Mouse (Mus musculus) retina, postnatal 7 days (tissue): ENCODE results near the gene Oxld1.
A peak's percentile ranks its signal among the peaks of the same experiment; 100 is the strongest.

Source experiments
- DNase-seq: peaks from one replicate; pipeline ENCODE4 v3.0.0-alpha.2; 2012; ENCODE audit warnings: low read depth, low spot score

Gene Oxld1

DNA sequence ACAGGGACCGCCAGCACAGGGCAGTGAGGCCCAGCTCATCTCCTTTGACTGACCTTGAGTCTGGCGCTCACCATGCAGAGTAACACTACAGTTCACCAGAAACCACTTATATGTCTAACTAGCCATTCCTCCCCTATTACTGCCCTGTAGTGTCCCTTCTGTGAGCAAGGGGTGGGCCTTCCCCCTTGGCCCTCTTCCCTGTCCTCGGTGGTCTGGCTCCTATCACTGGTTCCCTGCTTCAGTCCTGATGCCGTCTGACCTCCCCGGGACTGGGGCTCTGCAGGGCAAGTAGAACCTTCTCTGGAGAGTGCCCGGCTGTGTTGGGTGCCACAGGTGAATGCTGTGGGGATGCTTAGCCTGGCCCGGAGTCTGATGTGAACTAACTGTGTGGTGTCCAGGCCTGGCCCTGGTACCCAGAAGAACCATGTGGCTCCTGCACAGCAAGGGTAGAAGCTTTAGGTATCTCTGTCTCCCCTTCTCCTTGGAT is 25.6 kb upstream of the Oxld1 start:
- no peak for DNase-seq

GRCm38 (mm10) chr11:120472052-120472451 is 14.2 kb upstream of the Oxld1 start:
- DNase-seq = no peak

GRCm38 (mm10) chr11:120467736-120468092 is 9.8 kb upstream of the Oxld1 start:
- DNase-seq = no peak

DNA sequence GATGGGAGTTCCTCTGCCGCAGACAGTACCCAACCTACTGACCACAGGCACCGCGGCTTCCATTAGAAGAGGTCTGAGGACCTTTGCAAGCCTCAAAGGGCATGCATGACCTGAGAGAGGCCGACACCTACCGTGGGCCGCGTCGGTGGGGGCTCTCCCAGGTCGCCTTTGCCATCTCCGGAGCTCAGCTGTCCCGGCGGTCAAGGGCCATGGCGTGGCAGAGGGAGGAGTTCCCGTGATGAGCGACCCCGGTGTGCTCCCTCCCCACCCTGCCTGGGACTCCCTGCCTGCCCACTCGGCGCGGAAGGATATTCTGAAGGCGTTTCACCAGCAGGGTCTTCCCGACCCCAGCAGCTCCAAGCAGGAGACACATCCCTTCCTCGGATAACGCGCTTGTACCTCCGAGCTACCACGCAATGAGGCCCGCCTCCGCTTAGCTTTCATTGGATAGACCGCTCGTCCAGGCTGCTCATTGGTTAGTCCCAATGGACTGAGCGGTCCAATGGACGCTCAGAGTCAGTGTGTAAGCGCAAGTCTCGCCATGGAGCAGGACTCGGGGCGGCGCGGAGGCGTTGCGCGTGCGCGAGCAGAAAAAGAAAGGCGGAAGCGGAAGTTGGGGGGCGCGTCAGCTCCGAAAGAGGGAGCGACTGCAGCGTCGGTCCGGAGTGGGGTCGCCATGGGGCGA is 9.3 kb upstream of the Oxld1 start, which contains the start of gene Arl16:
Arl16 (minus strand) TSS at position 557 of the 685 bp plus-strand sequence.
- DNase-seq = peak; percentile 97

DNA sequence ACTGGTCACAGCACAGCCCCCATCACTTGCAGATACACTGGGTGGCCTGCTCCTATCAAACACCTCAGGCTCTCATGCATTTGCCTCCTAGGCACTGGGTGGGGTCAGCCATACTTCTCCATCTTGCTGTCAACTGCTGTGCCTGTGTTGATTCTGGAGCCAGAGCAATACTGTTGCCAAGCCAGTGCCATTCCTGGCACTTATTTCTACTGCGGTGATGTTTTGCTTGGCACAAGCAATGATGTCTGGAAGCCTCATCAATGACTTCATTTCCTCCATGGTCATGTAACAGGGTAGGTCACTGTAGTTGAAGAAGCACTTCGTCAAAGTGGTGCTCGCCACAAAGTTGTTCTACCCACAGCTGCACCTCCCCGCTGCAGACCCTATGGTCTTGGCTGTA is 7.7 kb upstream of the Oxld1 start:
- DNase-seq = no peak

DNA sequence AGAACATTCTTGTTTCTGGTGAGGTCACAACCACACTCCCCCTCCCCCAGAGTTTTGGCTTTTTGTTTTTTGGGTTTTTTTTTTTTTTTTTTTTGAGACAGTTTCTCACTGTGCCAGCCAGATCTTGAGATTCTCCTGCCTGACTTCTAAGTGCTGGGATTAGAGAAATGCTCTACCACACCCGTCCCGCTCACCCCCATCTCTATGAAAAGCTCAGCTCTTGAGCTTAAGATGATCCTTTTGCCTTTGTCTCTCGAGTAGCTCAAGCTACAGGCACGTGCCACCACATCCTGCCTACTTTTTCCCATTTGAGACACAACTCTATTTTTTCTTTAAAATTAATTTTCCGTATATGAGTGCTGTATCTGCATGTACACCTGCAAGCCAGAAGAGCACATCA is 6.5 kb upstream of the Oxld1 start:
- no peak for DNase-seq

- DNase-seq = no peak
Observed at GRCm38 (mm10) chr11:120463536-120463935, 5.7 kb upstream of the Oxld1 start.

DNA sequence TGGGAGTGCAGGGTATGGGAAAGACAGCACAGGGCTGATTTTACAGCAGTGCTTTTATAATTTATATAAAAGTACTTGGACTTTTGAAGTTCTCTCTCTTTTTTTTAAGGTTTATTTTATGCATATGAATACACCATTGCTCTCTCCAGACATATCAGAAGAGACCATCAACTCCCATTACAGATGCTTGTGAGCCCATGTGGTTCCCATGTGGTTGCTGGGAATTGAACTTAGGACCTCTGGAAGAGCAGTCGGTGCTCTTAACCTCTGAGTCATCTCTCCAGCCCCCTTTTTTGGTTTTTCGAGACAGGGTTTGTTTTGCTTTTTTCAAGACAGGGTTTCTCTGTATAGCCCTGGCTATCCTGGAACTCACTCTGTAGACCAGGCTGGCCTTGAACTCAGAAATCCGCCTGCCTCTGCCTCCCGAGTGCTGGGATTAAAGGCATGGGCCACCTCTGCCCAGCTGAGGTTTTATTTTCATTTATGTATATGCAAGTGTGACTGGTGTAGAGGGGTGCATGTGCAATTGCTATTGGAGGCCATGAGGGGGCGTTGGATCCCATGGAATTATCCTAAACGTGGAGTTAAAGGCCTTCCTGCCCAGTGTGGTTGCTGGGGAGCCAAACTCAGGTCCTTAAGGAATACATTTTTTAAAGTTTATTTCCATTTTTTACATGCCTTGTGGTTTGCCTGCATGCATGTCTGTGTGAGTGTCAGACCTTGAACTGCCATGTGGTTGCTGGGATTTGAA is 1.2 kb upstream of the Oxld1 start:
- DNase-seq = no peak

DNA sequence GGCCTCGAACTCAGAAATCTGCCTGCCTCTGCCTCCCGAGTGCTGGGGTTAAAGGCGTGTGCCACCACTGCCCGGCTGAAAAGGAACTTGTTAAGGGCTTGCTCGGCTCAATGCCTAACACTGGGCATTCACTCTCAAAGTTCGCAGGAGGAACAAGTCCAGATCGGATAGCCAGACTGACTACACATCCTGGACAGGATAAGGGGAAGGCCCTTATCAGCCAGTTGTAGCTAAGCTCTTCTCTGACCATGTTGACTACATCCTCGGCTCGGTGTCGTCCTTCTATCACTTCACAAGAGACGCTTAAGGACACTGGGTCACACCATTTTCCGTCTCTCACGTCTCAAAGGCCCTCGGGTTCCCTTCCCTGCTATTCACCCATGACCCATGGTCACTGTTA is 498 bp downstream of the Oxld1 start:
- DNase-seq = no peak

DNA sequence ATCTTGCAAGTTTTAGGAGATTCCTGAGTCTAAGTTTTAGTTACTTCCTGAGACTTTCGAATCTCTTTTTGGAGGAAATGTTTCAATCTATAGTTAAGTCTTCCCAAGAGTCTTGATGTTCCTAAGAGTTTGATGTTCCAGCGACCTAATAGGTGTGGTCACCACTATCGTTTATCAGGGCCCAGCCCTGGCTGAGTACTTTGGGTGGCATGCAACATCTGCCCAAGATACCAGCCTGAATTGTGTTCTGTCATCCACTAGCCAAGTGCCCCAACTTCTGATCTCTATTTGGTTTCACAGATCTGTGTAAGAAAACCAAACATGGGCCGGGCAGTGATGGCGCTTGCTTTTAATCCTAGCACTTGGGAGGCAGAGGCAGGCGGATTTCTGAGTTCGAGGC is 2.5 kb downstream of the Oxld1 start:
- DNase-seq = no peak

DNA sequence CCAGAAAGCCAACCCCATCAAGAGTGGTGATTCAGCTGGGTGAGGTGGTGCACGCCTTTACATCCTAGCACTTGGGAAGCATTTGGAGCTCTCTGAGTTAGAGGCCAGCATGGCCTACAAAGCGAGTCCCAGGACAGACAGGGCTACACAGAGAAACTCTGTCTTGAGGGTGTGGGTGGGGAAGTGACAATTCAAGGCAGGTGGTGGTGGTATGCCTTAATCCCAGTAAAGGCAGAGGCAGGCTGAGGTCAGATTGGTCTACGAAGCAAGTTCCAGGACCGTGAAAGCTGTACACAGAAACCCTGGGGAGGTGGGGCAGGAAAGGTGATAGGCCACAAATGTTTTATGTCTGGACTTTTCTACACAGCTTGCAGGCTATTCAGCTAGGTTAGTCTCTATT is 2.9 kb downstream of the Oxld1 start:
- DNase-seq = no peak

DNA sequence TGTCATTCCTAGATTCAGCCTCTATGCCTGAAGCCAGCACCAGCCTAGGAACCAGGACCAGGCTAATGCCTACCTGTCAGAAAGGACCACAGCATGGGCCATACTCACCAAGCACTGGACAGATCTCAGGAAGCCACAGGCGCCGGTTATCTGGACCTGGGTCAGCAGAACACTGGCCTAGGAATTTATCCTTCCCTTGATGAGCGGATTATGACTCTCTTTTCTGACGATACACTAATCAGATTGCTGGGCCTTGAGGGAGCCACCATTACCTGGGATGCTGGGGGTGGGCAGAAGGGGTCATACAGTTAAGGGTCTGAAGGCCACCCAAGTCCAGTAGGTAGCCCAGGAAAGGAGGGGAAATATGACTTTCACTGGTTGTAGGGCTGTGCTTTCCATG is 4.6 kb downstream of the Oxld1 start, which contains the start of gene Pde6g:
Pde6g (minus strand) TSS at position 195 of the 400 bp plus-strand sequence.
- peak; percentile 51 for DNase-seq

DNA sequence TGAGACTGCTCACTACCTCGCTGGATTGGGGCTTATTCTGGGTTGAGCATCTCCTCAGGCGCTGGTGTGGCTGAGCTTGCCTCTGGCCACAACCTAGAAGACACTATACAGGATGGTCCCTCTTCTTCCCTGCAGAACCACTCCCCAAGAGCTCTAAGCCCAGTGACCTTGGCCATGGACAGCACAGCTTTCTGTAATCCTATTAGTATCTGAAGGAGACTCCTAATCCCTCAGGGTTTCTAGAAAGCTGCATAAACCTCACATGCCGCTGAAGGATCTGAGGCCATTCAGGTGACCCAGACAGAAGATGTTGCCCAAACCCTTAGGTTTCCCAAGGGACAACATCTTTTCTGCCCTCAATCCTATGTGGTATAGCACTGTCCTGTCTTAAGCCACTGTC is 5.6 kb downstream of the Oxld1 start:
- peak; percentile 65 for DNase-seq

GRCm38 (mm10) chr11:120447179-120447578 is 10.7 kb downstream of the Oxld1 start:
- no peak for DNase-seq

DNA sequence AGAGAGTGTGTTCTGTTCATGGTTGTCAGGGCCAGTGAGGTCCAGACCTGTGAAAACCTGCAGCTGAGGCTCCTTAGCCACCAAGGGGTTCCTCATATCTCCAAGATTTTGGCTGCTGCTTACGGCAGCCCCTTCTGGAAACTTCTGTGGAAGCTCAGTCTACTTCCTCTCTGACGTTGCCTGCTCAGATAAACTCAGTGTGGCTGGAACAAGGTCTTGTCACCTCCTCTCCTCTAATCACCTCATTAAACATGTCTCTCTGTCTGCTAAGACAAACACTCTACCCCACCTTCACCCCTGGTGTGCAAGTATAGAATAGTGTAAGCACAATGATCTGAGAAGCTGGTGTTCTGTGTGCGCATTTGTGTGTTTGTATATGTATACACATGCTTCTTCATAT is 12.4 kb downstream of the Oxld1 start:
- no peak for DNase-seq

DNA sequence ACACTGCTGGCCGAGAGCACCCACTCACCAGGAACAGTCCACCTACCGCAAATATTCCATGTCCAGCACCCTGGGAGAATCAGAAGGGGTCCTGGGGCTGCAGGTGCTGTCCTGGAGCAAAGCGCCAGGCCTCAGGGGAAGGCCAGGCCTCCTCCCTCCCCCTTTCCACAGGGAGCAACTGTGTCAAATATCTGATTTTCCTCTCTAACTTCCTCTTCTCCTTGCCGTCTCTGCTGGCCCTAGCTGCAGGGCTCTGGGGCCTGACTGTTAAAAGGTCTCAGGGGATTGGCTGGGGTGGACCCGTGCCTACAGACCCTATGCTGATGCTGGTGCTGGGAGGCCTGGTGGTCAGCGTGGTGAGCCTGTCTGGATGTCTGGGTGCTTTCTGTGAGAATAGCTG is 13.8 kb downstream of the Oxld1 start:
- no peak for DNase-seq

DNA sequence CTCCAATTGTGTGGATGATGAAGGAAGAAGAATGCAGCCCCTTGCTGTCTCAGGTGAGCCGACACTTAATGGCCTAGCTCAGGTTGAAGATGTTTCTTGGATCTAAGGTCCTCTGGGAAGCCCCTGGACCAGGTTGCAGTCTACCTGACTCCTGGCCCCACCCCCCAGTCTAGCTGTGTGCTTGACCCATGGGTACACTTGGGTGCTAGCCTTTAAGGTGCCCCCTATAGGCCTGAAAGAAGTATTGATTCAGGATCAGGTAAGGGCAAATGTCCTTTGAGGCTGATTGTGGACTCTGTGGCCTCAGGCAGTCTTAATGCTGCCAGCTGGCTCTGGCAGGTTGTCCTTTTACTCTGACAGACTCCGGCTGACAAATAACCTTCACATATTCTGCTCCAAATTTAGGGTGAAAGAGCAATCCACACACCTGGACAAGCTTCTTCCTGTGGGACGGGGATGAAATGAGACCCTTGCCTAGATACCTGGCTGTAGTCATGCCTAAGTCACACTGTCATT is 15.0 kb downstream of the Oxld1 start:
- no peak for DNase-seq

GRCm38 (mm10) chr11:120442344-120442743 is 15.5 kb downstream of the Oxld1 start, which contains the start of gene Tspan10:
Tspan10 (plus strand) TSS chr11:120442644.
- DNase-seq = no peak

GRCm38 (mm10) chr11:120437857-120438385 is 19.9 kb downstream of the Oxld1 start:
- no peak for DNase-seq

GRCm38 (mm10) chr11:120437152-120437856 is 20.6 kb downstream of the Oxld1 start, which contains the start of gene Nploc4:
Nploc4 (minus strand) TSS chr11:120437708.
- peak; percentile 82 for DNase-seq

GRCm38 (mm10) chr11:120426727-120427126 is 31.1 kb downstream of the Oxld1 start:
- DNase-seq = no peak
